Mouse (Mus musculus) neural tube, embryonic 11.5 days (tissue): ENCODE data around the gene Ppp1r1c. TPM values are rescaled to one million over a fixed set of nuclear protein-coding genes. Genes with fewer than 3 reads are reported as not detected.

ENCODE experiments used
- ATAC-seq: fragments of 200-750 bp; cut with Nextera tagmentation; 2 replicates; pipeline ENCODE4 v1.8.0; 2017; ENCODE audit warnings: moderate number of reproducible peaks, mild to moderate bottlenecking, moderate TSS enrichment, moderate library complexity; ENCODE audit not compliant: insufficient read depth, low FRiP score, low TSS enrichment
- DNase-seq: peaks from one replicate; pipeline ENCODE4 v3.0.0-alpha.2; 2015; ENCODE audit warnings: low spot score
- H3K27ac ChIP-seq: fragments of 300-500 bp; sonication (generic); 2 replicates; pipeline ENCODE4 v1.5.1; 2014; ENCODE audit warnings: low read depth, mild to moderate bottlenecking, low read length
- H3K27me3 ChIP-seq: fragments of 300-500 bp; sonication (generic); 2 replicates; pipeline ENCODE4 v1.6.1; 2014; ENCODE audit warnings: mild to moderate bottlenecking, low read length, mixed read lengths; ENCODE audit not compliant: control insufficient read depth, insufficient read depth
- H3K36me3 ChIP-seq: fragments of 300-500 bp; sonication (generic); 2 replicates; pipeline ENCODE4 v1.6.1; 2014; ENCODE audit warnings: mild to moderate bottlenecking, low read length, moderate library complexity, mixed read lengths; ENCODE audit not compliant: control insufficient read depth, insufficient read depth
- H3K4me1 ChIP-seq: fragments of 300-500 bp; sonication (generic); 2 replicates; pipeline ENCODE4 v1.6.1; 2014; ENCODE audit warnings: low read length, mixed read lengths; ENCODE audit not compliant: control insufficient read depth, insufficient read depth
- H3K4me2 ChIP-seq: fragments of 300-500 bp; sonication (generic); 2 replicates; pipeline ENCODE4 v1.6.1; 2014; ENCODE audit warnings: low read depth, mild to moderate bottlenecking, moderate library complexity
- H3K4me3 ChIP-seq: fragments of 300-500 bp; sonication (generic); 2 replicates; pipeline ENCODE4 v1.5.1; 2014; ENCODE audit warnings: low read depth, low read length
- H3K9ac ChIP-seq: fragments of 300-500 bp; sonication (generic); 2 replicates; pipeline ENCODE4 v1.6.1; 2014; ENCODE audit warnings: mild to moderate bottlenecking, low read length
- H3K9me3 ChIP-seq: fragments of 300-500 bp; sonication (generic); 2 replicates; pipeline ENCODE4 v1.6.1; 2016; ENCODE audit warnings: low read length; ENCODE audit not compliant: control insufficient read depth
- WGBS: fragments of 180-500 bp; shearing (Covaris S2); extraction: QIAGEN DNeasy Blood & Tissue Kit; methylation state at CpG from one replicate; pipeline ENCODE4 v1.1.7; 2014; 5-methylcytosine and 5-hydroxymethylcytosine counted together
- polyA plus RNA-seq: library from polyadenylated mRNA; unstranded; fragments of >200 nt; fragmentation: Nextera tagmentation; extraction: Ambion mirVana; gene quantifications from 2 replicates; pipeline ENCODE4 v1.2.1, GENCODE M21; 2014

Gene Ppp1r1c
- polyA plus RNA-seq, 1 experiment from 2014 or later: 53.6 TPM

DNA sequence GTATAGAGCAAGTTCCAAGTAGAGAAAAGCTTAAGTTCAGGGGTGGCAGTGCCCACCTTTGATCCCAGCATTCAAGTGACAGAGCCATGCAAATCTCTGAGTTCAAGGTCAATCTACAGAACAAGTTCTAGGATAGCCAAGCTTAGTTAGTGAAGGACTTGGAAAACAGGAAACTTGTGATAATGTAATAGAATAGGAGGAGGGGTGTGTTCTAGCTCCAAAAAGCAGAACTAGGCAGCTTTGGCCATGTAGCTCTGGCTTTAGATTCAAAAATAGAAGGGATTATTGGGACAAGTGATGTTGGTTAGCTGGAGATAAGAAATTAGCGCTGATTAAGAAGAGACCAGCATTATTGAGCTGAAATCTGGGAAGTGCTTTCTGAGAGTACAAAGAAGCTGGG, 149.3 kb downstream of the Ppp1r1c start:
- Histone ChIP-seq H3K4me2 (no peak overlapping the region), H3K27me3 (no peaks in the 10 kb centered on the region), H3K9ac (no peak overlapping the region), H3K4me3 (no peak overlapping the region), H3K9me3 (no peaks in the 10 kb centered on the region), H3K36me3 (no peaks in the 10 kb centered on the region), H3K27ac (no peak overlapping the region), H3K4me1 (no peaks in the 10 kb centered on the region)
- 94% methylated on average over 1 of the region's 1 CpGs for WGBS
- ATAC-seq (no peak), DNase-seq (no peak)

DNA sequence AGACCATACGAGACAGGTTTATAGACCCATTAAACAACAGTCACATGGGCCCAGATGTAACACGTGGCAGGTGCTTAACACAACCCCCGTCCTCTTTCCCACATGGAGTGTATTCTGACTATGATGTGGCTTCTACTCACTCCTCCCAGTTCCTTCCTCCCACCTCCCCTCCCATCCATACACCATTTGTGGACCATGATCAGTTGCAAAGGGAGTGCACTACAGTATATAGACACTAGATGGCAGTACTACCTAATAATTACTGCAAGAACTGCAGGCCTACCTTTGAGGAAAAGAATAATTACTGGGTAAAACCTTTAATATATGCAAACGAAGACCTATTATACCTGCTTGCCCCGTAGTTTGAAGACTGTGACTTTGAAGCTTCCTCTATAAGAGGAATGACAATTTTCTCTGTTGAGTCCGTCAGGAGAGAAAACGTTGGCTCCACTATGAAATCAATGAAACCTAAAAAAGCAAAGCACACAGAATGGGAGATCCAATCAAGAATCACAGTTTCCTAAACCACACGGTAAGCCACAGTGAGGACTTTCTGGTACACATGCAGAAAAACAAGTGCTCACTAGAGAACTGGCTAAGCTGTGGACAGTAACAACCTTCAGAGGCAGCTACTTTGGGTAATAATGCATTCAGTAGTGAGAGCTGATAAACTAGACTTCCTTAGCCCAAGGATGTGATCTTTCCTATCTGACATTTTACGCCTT, 157.9 kb downstream of the Ppp1r1c start:
- Histone ChIP-seq H3K4me2 (no peak overlapping the region), H3K36me3 (no peaks in the 10 kb centered on the region), H3K4me3 (no peak overlapping the region), H3K9me3 (no peaks in the 10 kb centered on the region), H3K9ac (no peak overlapping the region), H3K27ac (no peak overlapping the region), H3K4me1 (no peaks in the 10 kb centered on the region), H3K27me3 (no peaks in the 10 kb centered on the region)
- WGBS: 49% methylated on average over 9 of the region's 9 CpGs
- DNase-seq: peak; percentile 40
- ATAC-seq: peak; percentile 77

Other genes with a start within 250 kb of the Ppp1r1c start
- gene Itprid2, start 72.4 kb upstream of the Ppp1r1c start, polyA plus RNA-seq: 10.0 and 12.2 TPM in 2 replicates